Comparison of ENCODE assay signal across 31 mouse cellular contexts in genomic region chr2:138321041-138321481, GRCm38 (mm10).
A peak's percentile ranks its signal among the peaks of the same experiment; 100 is the strongest.
DNase-seq lines count a peak whose midpoint lies in the region; ATAC-seq and TF ChIP-seq lines count a peak whose summit lies in the region.
"Had no signal": no experiment of that assay in that cellular context is flagged by ENCODE, and none has a peak within 500 bp of the region (broad histone marks: within the 10 kb centered on the region; RNA-seq: fewer than 3 reads in every experiment).

No protein-coding gene starts in this region.

- no peaks in the 10 kb centered on the region for H3K36me3 ChIP-seq in heart, embryonic 16.5 days (ENCODE audit: control insufficient read depth, insufficient read depth)
- no peaks in the 10 kb centered on the region for H3K36me3 ChIP-seq in embryonic facial prominence, embryonic 14.5 days (ENCODE audit: control insufficient read depth, insufficient read depth, low read length)
- no peaks in the 10 kb centered on the region for H3K36me3 ChIP-seq in hindbrain, embryonic 12.5 days
- H3K36me3 ChIP-seq: embryonic facial prominence, embryonic 12.5 days; G1E; heart, embryonic 12.5 days; intestine, embryonic 15.5 days; limb, embryonic 10.5 days; limb, embryonic 15.5 days; liver, embryonic 13.5 days; midbrain, embryonic 12.5 days had no signal

- no peak overlapping the region for H3K4me2 ChIP-seq in heart, embryonic 16.5 days (ENCODE audit: low read depth, low read length)
- no peak overlapping the region for H3K4me2 ChIP-seq in embryonic facial prominence, embryonic 14.5 days (ENCODE audit: low read depth, low read length)
- no peak overlapping the region for H3K4me2 ChIP-seq in hindbrain, embryonic 12.5 days (replicated peaks)
- H3K4me2 ChIP-seq: embryonic facial prominence, embryonic 12.5 days; forebrain, embryonic 13.5 days; heart, embryonic 12.5 days; intestine, embryonic 15.5 days; limb, embryonic 15.5 days; liver, embryonic 13.5 days; midbrain, embryonic 12.5 days had no signal

- DNase-seq in heart, postnatal 14 days: no peak
- peak; percentile 60 for DNase-seq in embryonic facial prominence, embryonic 14.5 days (ENCODE audit: low spot score)
- peak; percentile 27 for DNase-seq in urinary bladder, postnatal 25 days (ENCODE audit: low spot score)
- no peak for DNase-seq in gastrocnemius, postnatal 10 days
- DNase-seq: adrenal gland, adult 8-10 months; cerebellum, adult 8-10 months; cerebellum, postnatal 25 days; gastrocnemius, postnatal 36 days; heart, adult 2 months; heart, postnatal 10 days; kidney, adult 2 months; kidney, postnatal 36 days; liver, embryonic 13.5 days; lung, adult 18-20 months; lung, postnatal 4 days; right cerebral cortex, postnatal 4 days; thymus, postnatal 14 days had no signal

- intact Hi-C loops in heart, postnatal 14 days (cut with DNase I): no loop called here

- no peak for TF ChIP-seq CTCF in olfactory bulb, adult 2 months (IDR thresholded peaks at IDR 0.05; ENCODE audit: insufficient read depth, low read depth, low read length)

- ATAC-seq in heart, embryonic 16.5 days (replicated peaks; ENCODE audit: extremely low read depth, insufficient read depth, low FRiP score): peak; percentile 55; the same call in 1 of the 2 replicates
- ATAC-seq in embryonic facial prominence, embryonic 14.5 days (ENCODE audit: low read depth): peak; percentile 74
- no peak for ATAC-seq in hindbrain, embryonic 12.5 days (ENCODE audit: low FRiP score)
- ATAC-seq: forebrain, embryonic 13.5 days; hindbrain, postnatal 0 days; intestine, embryonic 15.5 days; lung, postnatal 0 days had no signal

- H3K9ac ChIP-seq in heart, embryonic 16.5 days (ENCODE audit: low read length): no peak overlapping the region
- H3K9ac ChIP-seq in embryonic facial prominence, embryonic 14.5 days (ENCODE audit: low read depth, low read length): no peak overlapping the region
- H3K9ac ChIP-seq in hindbrain, embryonic 12.5 days: no peak overlapping the region
- H3K9ac ChIP-seq: embryonic facial prominence, embryonic 12.5 days; forebrain, embryonic 13.5 days; heart, embryonic 12.5 days; intestine, embryonic 15.5 days; limb, embryonic 15.5 days; liver, embryonic 13.5 days; midbrain, embryonic 12.5 days had no signal

- no peaks in the 10 kb centered on the region for H3K9me3 ChIP-seq in heart, embryonic 16.5 days (replicated peaks; ENCODE audit: control insufficient read depth, low read length)
- H3K9me3 ChIP-seq in embryonic facial prominence, embryonic 14.5 days (ENCODE audit: control insufficient read depth, low read length): no peaks in the 10 kb centered on the region
- no peaks in the 10 kb centered on the region for H3K9me3 ChIP-seq in hindbrain, embryonic 12.5 days (replicated peaks)
- H3K9me3 ChIP-seq: embryonic facial prominence, embryonic 12.5 days; forebrain, embryonic 13.5 days; heart, embryonic 12.5 days; intestine, embryonic 15.5 days; limb, embryonic 10.5 days; limb, embryonic 15.5 days; liver, embryonic 13.5 days; midbrain, embryonic 12.5 days had no signal

- TF ChIP-seq POLR2A in olfactory bulb, adult 2 months (IDR thresholded peaks at IDR 0.05; ENCODE audit: insufficient read depth, low read depth, low read length): no peak

- no peak overlapping the region for H3K4me3 ChIP-seq in heart, embryonic 16.5 days (ENCODE audit: low read length)
- H3K4me3 ChIP-seq in embryonic facial prominence, embryonic 14.5 days (ENCODE audit: low read depth, low read length): no peak overlapping the region
- H3K4me3 ChIP-seq in olfactory bulb, adult 2 months (ENCODE audit: insufficient read depth, low read depth, low read length): no peak overlapping the region
- no peak overlapping the region for H3K4me3 ChIP-seq in hindbrain, embryonic 12.5 days
- H3K4me3 ChIP-seq: embryonic facial prominence, embryonic 12.5 days; forebrain, embryonic 13.5 days; heart, adult 2 months; heart, embryonic 12.5 days; intestine, embryonic 15.5 days; limb, embryonic 10.5 days; limb, embryonic 15.5 days; liver, embryonic 13.5 days; megakaryocyte, embryonic 14.5 days; midbrain, embryonic 12.5 days had no signal

- no peak overlapping the region for H3K27ac ChIP-seq in heart, embryonic 16.5 days (ENCODE audit: low read length)
- no peak overlapping the region for H3K27ac ChIP-seq in embryonic facial prominence, embryonic 14.5 days (replicated peaks; ENCODE audit: low read depth, low read length)
- H3K27ac ChIP-seq in olfactory bulb, adult 2 months (ENCODE audit: insufficient read depth, low read depth, low read length): peak overlapping the region; percentile 62; the same call in 1 of the 2 replicates
- no peak overlapping the region for H3K27ac ChIP-seq in hindbrain, embryonic 12.5 days
- H3K27ac ChIP-seq: embryonic facial prominence, embryonic 12.5 days; forebrain, embryonic 13.5 days; heart, adult 2 months; hindbrain, postnatal 0 days; intestine, embryonic 15.5 days; limb, embryonic 10.5 days; limb, embryonic 15.5 days; liver, embryonic 13.5 days; midbrain, embryonic 12.5 days had no signal

- H3K4me1 ChIP-seq in heart, embryonic 16.5 days (ENCODE audit: control insufficient read depth, insufficient read depth, low read length): no peaks in the 10 kb centered on the region
- no peaks in the 10 kb centered on the region for H3K4me1 ChIP-seq in embryonic facial prominence, embryonic 14.5 days (ENCODE audit: control insufficient read depth, insufficient read depth, low read length)
- peaks cover 2% of the 10 kb centered on the region; the same call in 1 of the 2 replicates for H3K4me1 ChIP-seq in olfactory bulb, adult 2 months (ENCODE audit: control insufficient read depth, insufficient read depth, low read length)
- no peaks in the 10 kb centered on the region for H3K4me1 ChIP-seq in hindbrain, embryonic 12.5 days
- H3K4me1 ChIP-seq: embryonic facial prominence, embryonic 12.5 days; forebrain, embryonic 13.5 days; heart, embryonic 12.5 days; intestine, embryonic 15.5 days; limb, embryonic 10.5 days; limb, embryonic 15.5 days; liver, embryonic 13.5 days; megakaryocyte, embryonic 14.5 days; midbrain, embryonic 12.5 days had no signal

- WGBS in heart, embryonic 16.5 days: 78% methylated on average over 4 of the region's 4 CpGs
- WGBS in embryonic facial prominence, embryonic 14.5 days: 68% methylated on average over 4 of the region's 4 CpGs
- 75% methylated on average over 4 of the region's 4 CpGs for WGBS in olfactory bulb, adult 2 months
- WGBS in hindbrain, embryonic 12.5 days: 85% methylated on average over 4 of the region's 4 CpGs

- H3K27me3 ChIP-seq in heart, embryonic 16.5 days (ENCODE audit: control insufficient read depth, insufficient read depth, low read length): no peaks in the 10 kb centered on the region
- no peaks in the 10 kb centered on the region for H3K27me3 ChIP-seq in embryonic facial prominence, embryonic 14.5 days (replicated peaks; ENCODE audit: control insufficient read depth, insufficient read depth, low read length)
- no peaks in the 10 kb centered on the region for H3K27me3 ChIP-seq in hindbrain, embryonic 12.5 days
- H3K27me3 ChIP-seq: embryonic facial prominence, embryonic 12.5 days; forebrain, embryonic 13.5 days; heart, embryonic 12.5 days; intestine, embryonic 15.5 days; limb, embryonic 15.5 days; liver, embryonic 13.5 days; megakaryocyte, embryonic 14.5 days; midbrain, embryonic 12.5 days had no signal

Comparison
In these comparisons a context has a peak if more than half of its experiments do, and no peak if none do; other contexts are left out.
1. DNase-seq: peak in embryonic facial prominence, embryonic 14.5 days (single experiment) and urinary bladder, postnatal 25 days (single experiment); none in heart, postnatal 14 days (0 of 2) and gastrocnemius, postnatal 10 days (single experiment).